Mouse (Mus musculus): ENCODE results near the gene Rbck1.
A peak's percentile ranks its signal among the peaks of the same experiment; 100 is the strongest.

Gene Rbck1

GRCm38 (mm10) chr2:152344361-152344760 is 11.9 kb upstream of the Rbck1 start:
- no peak for DNase-seq (ENCODE audit: low read depth, low spot score)

- peak; percentile 94 for DNase-seq (ENCODE audit: low read depth, low spot score)
These were observed 11.1 kb upstream of the Rbck1 start, which contains the start of gene Trib3 for GRCm38 (mm10) chr2:152343329-152344213. Gene Trib3 (minus strand): TSS chr2:152344032.

- no peak for DNase-seq (ENCODE audit: low read depth, low spot score)
These were observed 7.3 kb upstream of the Rbck1 start for GRCm38 (mm10) chr2:152339631-152340179.

DNA sequence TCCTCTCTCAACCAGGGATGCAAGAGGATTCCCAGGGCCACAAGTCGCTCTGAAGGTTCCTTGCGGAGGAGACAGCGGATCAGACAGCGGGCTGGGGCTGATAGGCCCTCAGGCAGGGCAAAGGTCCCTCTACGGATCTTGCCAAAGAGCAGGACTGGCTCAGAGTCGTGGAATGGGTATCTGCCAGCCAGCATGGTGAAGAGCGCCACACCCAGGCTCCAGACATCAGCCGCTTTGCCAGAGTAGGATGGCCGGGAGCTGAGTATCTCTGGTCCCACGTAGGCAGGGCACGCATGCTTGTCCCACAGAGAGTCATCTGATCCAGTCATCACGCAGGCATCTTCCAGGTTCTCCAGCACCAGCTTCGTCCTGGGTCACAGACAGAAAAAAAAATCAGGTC is 5.9 kb upstream of the Rbck1 start:
- DNase-seq (ENCODE audit: low read depth, low spot score) = no peak

GRCm38 (mm10) chr2:152337591-152338212 is 5.2 kb upstream of the Rbck1 start:
- no peak for DNase-seq (ENCODE audit: low read depth, low spot score)

- DNase-seq (ENCODE audit: low read depth, low spot score) = no peak
These were observed 4.4 kb upstream of the Rbck1 start for GRCm38 (mm10) chr2:152336856-152337255.

- no peak for DNase-seq (ENCODE audit: low read depth, low spot score)
These were observed 2.9 kb upstream of the Rbck1 start for GRCm38 (mm10) chr2:152335289-152335820.

DNA sequence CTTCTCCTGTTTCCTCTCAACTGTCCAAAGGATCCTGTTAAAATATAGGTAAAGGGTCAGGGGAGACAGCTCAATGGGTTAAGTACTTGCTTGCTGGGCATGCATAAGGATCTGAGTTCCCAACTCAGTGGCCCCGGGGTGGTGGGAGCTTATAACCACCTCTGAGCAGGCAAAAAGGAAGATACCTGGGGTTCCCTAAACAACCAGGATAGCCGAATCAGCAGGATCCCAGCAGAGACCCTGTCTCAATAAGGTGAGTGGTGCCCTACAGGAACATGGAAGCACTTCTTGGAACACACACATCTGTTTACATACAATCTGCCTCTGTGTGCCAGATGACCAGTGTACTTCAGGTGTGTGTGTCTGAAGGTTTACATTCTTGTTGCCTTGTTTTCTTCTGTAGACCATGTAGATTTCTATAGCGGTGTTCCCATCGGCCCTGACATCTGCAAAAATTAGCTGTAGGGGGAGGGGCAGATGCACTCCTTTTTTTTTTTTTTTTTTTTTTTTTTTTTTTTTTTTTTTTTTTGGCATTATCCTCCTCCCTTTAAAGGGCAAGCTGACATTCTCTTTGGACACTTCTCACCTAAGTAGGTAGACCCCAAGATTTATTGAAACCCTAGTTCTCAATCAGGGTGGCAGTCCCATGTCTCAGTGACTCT is 1.0 kb upstream of the Rbck1 start:
- DNase-seq (ENCODE audit: low read depth, low spot score) = peak; percentile 21

- DNase-seq (ENCODE audit: low read depth, low spot score) = peak; percentile 45
These were observed 1.5 kb downstream of the Rbck1 start for GRCm38 (mm10) chr2:152330858-152331423.

- DNase-seq (ENCODE audit: low read depth, low spot score) = no peak
These were observed 4.5 kb downstream of the Rbck1 start for GRCm38 (mm10) chr2:152327980-152328379.

DNA sequence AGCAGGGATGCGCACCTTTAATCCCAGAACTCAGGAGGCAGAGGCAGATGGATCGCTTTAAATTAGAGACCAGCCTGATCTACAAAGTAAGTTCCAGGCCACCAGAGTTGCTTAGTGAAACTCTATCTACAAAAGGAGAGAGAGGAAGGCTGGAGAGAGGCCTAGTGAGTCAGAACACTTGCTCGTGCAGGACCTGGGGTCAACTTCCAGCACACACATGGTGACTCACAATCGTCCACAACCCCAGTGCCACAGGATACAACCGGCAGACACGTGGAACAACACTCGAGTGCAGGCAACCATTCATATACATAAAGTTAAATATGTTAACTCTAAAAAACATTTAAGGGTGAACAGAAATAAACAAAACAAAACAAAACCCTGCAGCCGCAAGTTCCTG is 5.8 kb downstream of the Rbck1 start:
- no peak for DNase-seq (ENCODE audit: low read depth, low spot score)

GRCm38 (mm10) chr2:152326157-152326556 is 6.3 kb downstream of the Rbck1 start:
- no peak for DNase-seq (ENCODE audit: low read depth, low spot score)

DNA sequence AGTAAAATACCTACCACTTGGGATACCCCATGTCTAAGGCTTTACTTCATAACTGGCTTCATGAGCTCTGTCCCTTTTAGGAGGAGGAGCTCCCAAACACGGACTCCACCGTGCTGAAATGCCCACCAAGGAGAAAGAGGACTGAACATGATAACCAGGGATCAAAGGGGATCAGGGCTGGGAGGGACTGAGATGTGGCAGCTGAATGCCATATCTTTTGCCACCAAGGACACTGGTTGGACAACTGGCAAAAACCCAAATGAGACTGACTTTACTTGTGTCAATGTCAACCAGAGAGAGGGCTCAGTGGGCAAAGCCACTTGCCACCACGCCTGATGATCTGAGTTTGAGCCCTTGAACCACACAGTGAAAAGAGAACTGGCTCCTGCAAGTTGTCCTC is 7.6 kb downstream of the Rbck1 start:
- DNase-seq (ENCODE audit: low read depth, low spot score) = no peak

DNA sequence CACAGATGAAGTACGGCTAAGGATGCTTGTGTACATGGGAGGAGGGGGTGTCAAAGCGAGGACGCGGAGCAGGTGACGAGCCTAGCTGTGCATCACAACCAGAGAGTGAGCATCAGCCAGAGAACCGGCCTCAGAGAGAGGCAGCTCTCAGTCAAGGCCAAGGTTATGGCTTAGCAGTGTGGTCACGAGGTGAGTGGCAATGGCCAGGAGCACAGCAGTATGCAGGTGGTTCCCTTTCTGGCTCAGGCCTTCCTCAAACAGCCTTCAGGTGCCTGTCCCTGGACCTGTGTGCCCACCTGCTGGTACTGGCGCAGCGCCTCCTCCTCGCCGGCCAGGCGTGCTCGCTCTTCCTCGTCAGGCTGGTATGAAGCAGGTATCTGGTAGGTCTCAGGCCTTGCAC is 8.5 kb downstream of the Rbck1 start:
- DNase-seq (ENCODE audit: low read depth, low spot score) = no peak

GRCm38 (mm10) chr2:152322198-152322597 is 10.3 kb downstream of the Rbck1 start:
- no peak for DNase-seq (ENCODE audit: low read depth, low spot score)

- no peak for DNase-seq (ENCODE audit: low read depth, low spot score)
These were observed 10.9 kb downstream of the Rbck1 start for GRCm38 (mm10) chr2:152321558-152321957.

DNA sequence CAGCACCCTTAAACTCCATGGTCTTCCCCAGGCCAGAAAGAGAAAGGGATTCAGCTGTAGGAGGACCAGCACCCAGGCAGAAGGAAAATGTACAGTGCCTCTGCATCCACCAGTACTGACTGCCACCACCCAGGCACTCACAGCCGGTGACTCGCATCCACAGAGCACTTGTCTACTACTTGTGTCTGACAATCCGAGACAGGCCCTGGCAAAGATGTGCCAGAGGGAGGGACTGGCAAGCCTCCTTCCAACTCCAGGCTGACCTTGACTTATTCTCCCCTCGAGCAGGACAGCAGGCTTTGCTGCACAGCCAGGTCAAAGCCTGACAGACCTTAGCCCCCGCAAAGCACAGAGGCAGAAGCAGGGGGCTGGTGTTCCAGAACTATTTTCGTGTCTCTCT is 15.4 kb downstream of the Rbck1 start:
- no peak for DNase-seq (ENCODE audit: low read depth, low spot score)

DNA sequence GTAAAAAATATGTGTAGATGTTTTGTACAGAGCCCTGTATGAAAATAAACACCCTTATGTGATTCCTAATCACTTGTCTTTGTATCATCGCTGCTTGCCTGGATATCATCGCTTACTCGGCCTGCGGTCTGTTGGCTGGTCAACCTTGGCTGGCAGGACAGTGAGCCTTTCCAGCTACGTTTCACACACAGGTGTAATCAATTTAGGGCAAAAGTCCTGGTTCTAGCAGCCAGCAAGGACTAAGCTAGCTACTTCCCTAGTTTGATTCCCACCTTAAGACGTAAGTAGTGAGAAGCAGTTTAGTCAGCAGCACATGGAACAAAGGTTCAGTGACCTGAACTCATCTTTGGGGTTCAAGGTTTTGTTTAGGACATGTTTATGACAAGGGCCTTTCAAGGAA is 18.5 kb downstream of the Rbck1 start:
- DNase-seq (ENCODE audit: low read depth, low spot score) = no peak

GRCm38 (mm10) chr2:152312996-152313395 is 19.5 kb downstream of the Rbck1 start:
- DNase-seq (ENCODE audit: low read depth, low spot score) = no peak

DNA sequence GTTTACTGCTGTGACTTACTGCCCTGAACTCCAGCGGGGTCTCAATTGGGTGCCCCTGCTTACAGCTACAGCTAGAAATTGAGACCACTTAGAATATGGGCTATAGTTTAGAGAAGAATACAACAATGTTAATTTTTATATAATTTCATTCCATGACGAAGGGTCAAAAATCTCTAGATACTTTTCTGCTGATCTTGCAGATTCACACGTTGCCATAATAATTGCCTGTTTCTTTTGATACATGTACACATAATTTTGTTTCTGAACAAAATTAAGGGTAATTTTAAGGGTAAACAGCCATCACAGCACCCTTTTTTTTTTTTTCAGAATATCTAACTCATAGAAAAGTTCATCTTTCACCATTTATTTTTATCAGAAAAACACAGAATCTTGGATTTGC is 25.3 kb downstream of the Rbck1 start:
- DNase-seq (ENCODE audit: low read depth, low spot score) = no peak

DNA sequence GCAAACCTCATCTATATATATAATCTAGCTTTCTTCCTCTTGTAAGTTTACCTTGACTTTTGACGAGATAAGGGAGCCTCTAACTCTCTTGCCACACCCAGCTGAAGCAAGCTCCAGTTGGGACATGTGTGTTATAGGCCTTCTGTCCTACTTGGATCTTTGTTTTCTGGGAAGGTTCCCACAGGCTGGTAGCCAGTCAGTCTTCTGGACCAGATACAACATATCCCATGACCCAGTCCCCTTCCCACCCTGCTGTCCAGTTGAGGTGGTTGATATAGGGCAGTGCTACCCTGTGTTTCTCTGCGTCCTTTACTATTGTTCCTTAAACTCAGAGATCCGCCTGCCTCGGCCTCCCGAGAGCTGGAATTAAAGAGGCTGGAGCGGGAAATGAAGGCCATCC is 27.0 kb downstream of the Rbck1 start:
- DNase-seq (ENCODE audit: low read depth, low spot score) = no peak

DNA sequence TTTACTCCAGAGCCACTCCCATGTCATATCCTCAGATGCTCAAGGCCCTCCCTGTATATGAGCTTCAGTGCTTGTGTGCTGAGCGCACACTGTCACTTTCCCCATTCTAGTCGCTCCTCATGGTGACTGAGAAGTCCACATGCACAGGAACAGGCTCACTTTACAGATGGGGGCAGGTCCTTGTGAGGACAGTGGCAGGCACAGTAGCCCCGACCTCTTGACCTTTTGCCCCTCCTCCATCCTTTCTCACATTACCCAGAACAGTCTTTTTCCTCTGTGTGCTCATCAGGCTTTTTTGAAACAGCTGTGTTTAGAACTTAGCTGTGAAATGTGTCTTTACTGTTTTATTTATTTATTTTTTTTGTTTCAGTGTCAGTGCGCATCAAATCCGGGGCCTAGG is 28.7 kb downstream of the Rbck1 start:
- no peak for DNase-seq (ENCODE audit: low read depth, low spot score)
